Mouse (Mus musculus): ENCODE data around the gene Crxos.

The Crxos gene

DNA sequence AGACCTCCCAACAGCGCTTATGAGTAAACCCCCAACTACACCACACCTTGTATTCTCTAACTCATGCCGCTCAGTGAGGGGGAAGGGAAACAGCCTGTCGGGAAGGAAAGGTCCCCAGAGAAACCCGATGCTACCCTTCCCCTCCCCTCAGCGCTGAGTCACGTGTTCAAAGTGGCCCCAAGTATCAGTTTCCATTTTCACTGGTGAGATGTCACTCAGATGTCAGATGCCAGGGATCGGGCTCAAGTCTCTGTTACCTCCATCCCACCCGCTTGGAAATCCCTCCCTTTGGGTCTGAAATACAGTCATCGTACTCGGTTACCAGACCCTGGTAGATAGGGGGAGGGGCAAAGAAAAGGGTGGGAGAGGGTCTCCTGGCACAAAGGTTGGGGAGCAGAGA is 39.4 kb downstream of the Crxos start:
- DNase-seq (ENCODE audit: low spot score in 2 of 2) = peak; percentile 60 to 67

GRCm38 (mm10) chr7:15922220-15922773 is 39.9 kb downstream of the Crxos start, which contains the start of gene Selenow:
Selenow (minus strand) TSS chr7:15922402.
- peak; percentile 87 to 90 for DNase-seq (ENCODE audit: low spot score in 2 of 2)

GRCm38 (mm10) chr7:15929910-15930309 is 47.5 kb downstream of the Crxos start:
- peak; percentile 49 to 57 for DNase-seq (ENCODE audit: low spot score in 2 of 2)

DNA sequence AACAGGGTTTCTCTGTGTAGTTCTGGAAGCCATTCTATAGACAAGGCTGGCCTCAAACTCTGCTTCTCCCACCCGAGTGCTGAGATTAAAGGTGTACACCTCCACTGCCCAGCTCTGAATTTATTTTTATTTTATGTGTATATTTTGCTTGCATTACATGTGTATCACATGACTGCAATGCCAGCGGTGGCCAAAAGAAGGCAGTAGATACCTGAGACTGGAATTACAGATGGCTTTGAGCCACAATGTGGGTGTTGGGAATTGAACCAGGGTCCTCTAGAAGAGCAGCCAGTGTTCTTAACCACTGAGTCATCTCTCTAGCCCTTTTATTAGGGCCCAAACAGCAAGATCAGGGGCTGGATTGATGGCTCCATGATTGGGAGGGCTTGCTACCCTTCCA is 48.1 kb downstream of the Crxos start:
- no peak for DNase-seq (ENCODE audit: low spot score in 2 of 2)

- no peak for DNase-seq (ENCODE audit: low spot score in 2 of 2)
Measured at GRCm38 (mm10) chr7:15931635-15932034, 49.2 kb downstream of the Crxos start.

DNA sequence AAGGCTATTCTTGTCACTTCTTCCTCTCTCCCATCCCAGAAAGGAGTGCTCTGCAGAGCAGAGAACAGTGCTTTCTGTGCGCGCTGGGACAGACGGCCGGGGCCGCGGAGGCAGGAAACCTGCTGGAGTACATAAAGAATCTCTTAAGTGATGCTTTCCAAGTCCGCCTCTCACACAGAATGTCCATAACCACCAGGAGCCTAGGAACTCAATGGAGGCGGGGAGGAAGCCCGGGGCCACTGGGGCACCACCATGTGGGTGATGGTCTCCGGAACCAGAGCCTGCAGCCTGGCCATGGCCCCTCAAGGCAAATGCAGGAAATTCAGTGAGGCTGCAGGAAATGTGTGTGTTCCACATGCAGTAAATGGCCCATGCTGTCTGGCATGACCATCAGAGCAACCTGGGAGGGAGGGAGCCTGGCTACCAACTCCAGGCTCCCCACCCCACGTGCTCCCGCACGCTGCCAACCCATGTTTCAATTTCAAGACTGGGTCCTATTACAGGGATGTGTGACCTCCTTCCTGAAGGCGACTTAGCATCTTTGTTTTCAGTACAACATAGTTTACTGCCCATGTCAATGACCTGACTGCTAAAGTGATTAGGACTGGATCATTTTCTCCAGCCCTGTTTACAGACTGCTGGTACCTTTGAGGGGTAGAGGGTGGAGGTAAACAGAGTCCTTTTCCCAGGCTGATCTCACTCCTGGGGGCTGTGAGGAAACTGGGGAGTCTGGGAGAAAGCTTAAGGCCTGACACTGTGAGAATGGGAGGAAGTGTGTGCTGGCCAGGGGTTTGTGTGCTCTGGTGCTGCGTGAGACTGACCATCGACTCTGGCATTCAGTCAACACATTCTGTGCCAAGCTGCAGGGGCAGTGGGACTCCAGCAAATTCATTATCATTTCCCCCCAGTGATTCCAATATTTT is 51.3 kb downstream of the Crxos start:
- DNase-seq (ENCODE audit: low spot score in 2 of 2) = no peak

DNA sequence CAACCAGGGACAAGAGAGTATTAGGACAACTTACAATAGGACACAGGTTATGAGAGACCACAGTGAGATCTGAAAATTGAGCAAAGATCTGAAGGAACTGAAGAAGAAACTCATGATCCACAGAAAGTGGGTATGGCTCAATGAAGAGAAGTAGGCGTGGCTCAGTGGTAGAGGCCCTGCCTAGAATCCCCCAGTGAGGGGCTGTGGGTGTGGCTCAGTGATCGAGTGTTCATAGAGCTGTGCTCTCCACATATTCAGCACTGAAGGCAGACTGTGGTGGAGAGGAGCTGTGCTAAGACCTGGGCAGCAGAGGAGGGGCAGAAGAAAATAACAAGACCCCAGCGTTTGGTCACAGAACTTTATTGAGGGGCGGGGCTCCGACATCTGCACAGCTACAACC is 55.1 kb downstream of the Crxos start:
- DNase-seq (ENCODE audit: low spot score in 2 of 2) = no peak

GRCm38 (mm10) chr7:15938621-15939020 is 56.2 kb downstream of the Crxos start:
- no peak for DNase-seq (ENCODE audit: low spot score in 2 of 2)

- DNase-seq (ENCODE audit: low spot score in 2 of 2) = no peak
Measured at GRCm38 (mm10) chr7:15944311-15944710, 61.9 kb downstream of the Crxos start.

DNA sequence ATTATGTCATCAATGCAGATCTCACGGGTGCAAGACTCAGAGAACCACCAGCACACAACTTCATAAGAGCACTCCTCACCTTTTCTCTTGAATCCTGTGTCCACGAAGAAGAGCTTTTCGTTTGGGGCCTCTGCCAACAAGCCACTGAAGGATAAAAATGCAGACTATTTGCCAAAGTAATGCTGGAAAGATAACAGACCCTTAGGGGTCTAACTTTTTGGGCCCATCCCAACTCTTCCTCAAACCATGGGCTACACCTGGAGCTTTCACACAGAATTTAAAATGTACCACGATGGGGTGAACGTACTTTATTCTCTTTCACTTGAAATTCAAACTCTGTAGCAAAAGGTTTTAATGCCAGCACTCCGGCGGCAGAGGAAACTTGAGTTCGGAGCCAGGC is 62.8 kb downstream of the Crxos start:
- DNase-seq (ENCODE audit: low spot score in 2 of 2) = no peak

GRCm38 (mm10) chr7:15945721-15946536 is 63.5 kb downstream of the Crxos start, which contains the start of gene Nop53:
Nop53 (minus strand) TSS chr7:15946074.
- DNase-seq (ENCODE audit: low spot score in 2 of 2) = peak; percentile 87 to 92

GRCm38 (mm10) chr7:15947653-15948260 is 65.3 kb downstream of the Crxos start:
- no peak for DNase-seq (ENCODE audit: low spot score in 2 of 2)

- DNase-seq (ENCODE audit: low spot score in 2 of 2) = peak; percentile 80 to 87
Measured at GRCm38 (mm10) chr7:15948381-15948941, 66.0 kb downstream of the Crxos start.

GRCm38 (mm10) chr7:15949216-15949790 is 66.9 kb downstream of the Crxos start:
- no peak for DNase-seq (ENCODE audit: low spot score in 2 of 2)

- DNase-seq (ENCODE audit: low spot score in 2 of 2) = no peak
Measured at GRCm38 (mm10) chr7:15950008-15950407, 67.6 kb downstream of the Crxos start.

DNA sequence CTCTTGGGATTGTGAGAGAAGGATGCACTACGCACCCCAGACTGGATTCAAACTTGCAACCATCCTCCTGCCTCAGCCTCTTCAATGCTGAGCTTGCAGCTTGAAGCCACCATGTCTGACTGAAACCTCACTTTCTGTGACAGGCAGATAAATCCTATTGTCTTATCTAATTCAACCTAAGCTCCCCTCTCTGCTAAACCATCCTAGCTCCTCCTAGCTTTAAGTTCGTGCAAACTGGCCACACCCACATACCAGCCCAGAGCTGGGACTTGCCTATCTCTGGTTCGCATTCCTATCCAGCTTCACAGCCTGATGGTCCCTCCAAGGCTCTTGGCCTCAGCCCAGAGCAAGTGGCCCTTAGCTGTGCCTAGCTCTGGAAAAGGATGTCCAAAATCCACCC is 70.0 kb downstream of the Crxos start:
- peak; percentile 47 to 60 for DNase-seq (ENCODE audit: low spot score in 2 of 2)

Measured in spleen, postnatal 36 days (tissue).